Mouse (Mus musculus) embryonic facial prominence, embryonic 11.5 days (tissue): ENCODE results near the gene Galnt10. TPM values are rescaled to one million over a fixed set of nuclear protein-coding genes. Genes with fewer than 3 reads are reported as not detected.
A peak's percentile ranks its signal among the peaks of the same experiment; 100 is the strongest.

Experiments used
- ATAC-seq: fragments of 200-750 bp; cut with Nextera tagmentation; replicated peaks from 2 replicates; pipeline ENCODE4 v1.8.0; 2017; ENCODE audit warnings: low read depth; ENCODE audit not compliant: insufficient number of reproducible peaks, low FRiP score, low TSS enrichment
- DNase-seq: peaks from one replicate; pipeline ENCODE4 v3.0.0-alpha.2; 2015; ENCODE audit warnings: low spot score
- H3K27ac ChIP-seq: fragments of 300-500 bp; sonication (generic); replicated peaks from 2 replicates; pipeline ENCODE4 v1.5.1; 2014; ENCODE audit warnings: mild to moderate bottlenecking, low read depth, low read length, control low read depth
- H3K27me3 ChIP-seq: fragments of 300-500 bp; sonication (generic); 2 replicates; pipeline ENCODE4 v1.6.1; 2014; ENCODE audit warnings: mild to moderate bottlenecking, low read length, moderate library complexity, mixed read lengths; ENCODE audit not compliant: control insufficient read depth, insufficient read depth
- H3K36me3 ChIP-seq: fragments of 300-500 bp; sonication (generic); replicated peaks from 2 replicates; pipeline ENCODE4 v1.6.1; 2014; ENCODE audit warnings: low read depth, mild to moderate bottlenecking, low read length, moderate library complexity, mixed read lengths; ENCODE audit not compliant: control insufficient read depth, insufficient read depth
- H3K4me1 ChIP-seq: fragments of 300-500 bp; sonication (generic); 2 replicates; pipeline ENCODE4 v1.6.1; 2014; ENCODE audit warnings: low read length, mixed read lengths; ENCODE audit not compliant: control insufficient read depth, insufficient read depth
- H3K4me2 ChIP-seq: fragments of 300-500 bp; sonication (generic); 2 replicates; pipeline ENCODE4 v1.6.1; 2014; ENCODE audit warnings: low read depth, mild to moderate bottlenecking, control low read depth, low read length, moderate library complexity
- H3K4me3 ChIP-seq: fragments of 300-500 bp; sonication (generic); 2 replicates; pipeline ENCODE4 v1.5.1; 2014; ENCODE audit warnings: low read depth, low read length, control low read depth
- H3K9ac ChIP-seq: fragments of 300-500 bp; sonication (generic); replicated peaks from 2 replicates; pipeline ENCODE4 v1.6.1; 2014; ENCODE audit warnings: mild to moderate bottlenecking, control low read depth, low read length
- H3K9me3 ChIP-seq: fragments of 300-500 bp; sonication (generic); replicated peaks from 2 replicates; pipeline ENCODE4 v1.6.1; 2016; ENCODE audit warnings: mild to moderate bottlenecking, low read length, inconsistent platforms, mixed read lengths; ENCODE audit not compliant: control insufficient read depth
- WGBS: fragments of 180-500 bp; shearing (Covaris S2); extraction: QIAGEN DNeasy Blood & Tissue Kit; methylation state at CpG from one replicate; pipeline ENCODE4 v1.1.7; 2014; 5-methylcytosine and 5-hydroxymethylcytosine counted together
- polyA plus RNA-seq: library from polyadenylated mRNA; unstranded; fragments of >200 nt; fragmentation: Nextera tagmentation; extraction: Ambion mirVana; gene quantifications from 2 replicates; pipeline ENCODE4 v1.2.1, GENCODE M21; 2014

The Galnt10 gene
- polyA plus RNA-seq, 1 experiment from 2014 or later = 12.4 TPM

DNA sequence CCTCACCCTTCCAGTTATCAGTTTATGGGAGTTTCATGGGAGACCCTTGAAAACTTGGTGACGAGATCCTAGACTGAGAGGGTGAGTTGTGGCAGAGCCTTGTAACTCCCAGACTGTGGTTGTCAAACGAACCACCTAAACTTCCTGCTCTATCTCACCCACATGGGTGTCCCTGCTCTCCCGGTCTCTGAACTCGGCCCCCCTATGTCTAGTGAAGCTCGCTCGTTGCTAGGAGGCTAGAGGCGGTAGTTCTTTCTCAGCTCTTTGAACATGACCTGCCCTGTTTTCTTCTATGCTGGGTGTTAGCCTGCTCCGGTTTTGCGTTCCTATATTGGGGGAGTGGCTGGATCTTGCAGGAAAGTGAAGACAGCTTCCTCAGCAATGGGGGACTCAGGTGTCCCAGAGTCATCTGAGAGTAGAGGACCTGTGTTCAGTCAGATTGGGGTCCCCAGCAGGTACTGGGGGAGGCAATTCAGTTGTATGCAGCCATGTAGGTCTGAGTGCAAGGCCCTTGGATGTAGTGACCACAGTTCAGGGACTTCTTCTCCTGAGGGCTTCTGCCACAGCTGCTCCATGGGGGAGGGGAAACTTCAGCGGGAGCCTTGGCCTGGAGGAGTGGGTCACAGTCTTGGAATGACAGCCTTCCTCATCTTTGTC lies 10.6 kb downstream of the Galnt10 start:
- no peak overlapping the region for H3K4me2 ChIP-seq
- H3K27me3 ChIP-seq = no peaks in the 10 kb centered on the region
- DNase-seq (no peak), ATAC-seq (no peak)
- 60% methylated on average over 10 of the region's 10 CpGs for WGBS
- H3K9ac ChIP-seq = 0 out of 2 replicates have a peak overlapping the region, but pooled peaks have one; percentile 11
- H3K9me3 ChIP-seq = no peaks in the 10 kb centered on the region
- no peak overlapping the region for H3K4me3 ChIP-seq
- H3K4me1 ChIP-seq = peaks cover 3% of the 10 kb centered on the region; the same call in 1 of the 2 replicates
- no peaks in the 10 kb centered on the region for H3K36me3 ChIP-seq
- no peak overlapping the region for H3K27ac ChIP-seq

- no peak overlapping the region for H3K4me2 ChIP-seq
- DNase-seq (no peak), ATAC-seq (no peak)
- H3K4me1 ChIP-seq = peaks cover 3% of the 10 kb centered on the region; the same call in 1 of the 2 replicates
- H3K36me3 ChIP-seq = no peaks in the 10 kb centered on the region
- 36% methylated on average over 8 of the region's 8 CpGs for WGBS
- H3K4me3 ChIP-seq = no peak overlapping the region
- no peak overlapping the region for H3K9ac ChIP-seq
- no peaks in the 10 kb centered on the region for H3K27me3 ChIP-seq
- H3K27ac ChIP-seq = 0 out of 2 replicates have a peak overlapping the region, but pooled peaks have one; percentile 3
- no peaks in the 10 kb centered on the region for H3K9me3 ChIP-seq
These were observed 11.5 kb downstream of the Galnt10 start for GRCm38 (mm10) chr11:57656602-57657275.

DNA sequence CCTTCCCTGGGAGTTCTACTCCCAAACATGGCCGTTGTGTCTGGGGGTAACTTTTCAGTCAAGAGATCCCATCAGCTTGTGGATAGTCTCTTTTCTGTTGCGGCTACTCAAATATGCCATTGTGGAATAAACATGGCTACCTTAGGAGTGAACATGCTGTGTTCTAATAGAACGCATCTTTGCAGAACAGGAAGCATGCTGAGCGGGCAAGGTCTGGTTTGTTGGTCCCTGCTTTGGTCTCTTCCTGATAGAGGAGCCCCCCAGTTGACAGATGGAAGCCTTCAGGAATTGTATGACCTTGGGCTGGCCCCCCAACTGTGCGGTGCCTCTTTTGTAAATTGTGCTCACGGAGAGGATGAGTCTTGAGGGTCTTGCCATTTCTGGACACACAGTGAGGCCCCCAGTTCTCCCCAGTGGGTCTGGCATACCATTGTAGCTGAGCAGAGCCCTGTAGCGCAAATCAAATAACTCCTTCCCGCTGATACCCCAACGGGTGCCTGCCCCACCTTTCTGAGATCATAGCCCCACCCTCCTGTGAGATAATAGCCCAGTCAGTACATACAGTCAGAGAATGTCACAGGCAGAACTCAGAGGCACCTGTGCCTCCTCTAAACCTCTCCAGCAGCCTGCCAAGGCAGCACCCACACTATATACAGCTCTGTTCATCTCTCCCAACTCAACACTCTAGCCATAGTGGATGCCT lies 12.3 kb downstream of the Galnt10 start:
- H3K4me1 ChIP-seq = peaks cover 3% of the 10 kb centered on the region; the same call in 1 of the 2 replicates
- no peak overlapping the region for H3K4me2 ChIP-seq
- ATAC-seq (no peak), DNase-seq (no peak)
- H3K36me3 ChIP-seq = no peaks in the 10 kb centered on the region
- H3K27me3 ChIP-seq = no peaks in the 10 kb centered on the region
- H3K9ac ChIP-seq = no peak overlapping the region
- H3K9me3 ChIP-seq = no peaks in the 10 kb centered on the region
- H3K27ac ChIP-seq = no peak overlapping the region
- no peak overlapping the region for H3K4me3 ChIP-seq
- 91% methylated on average over 9 of the region's 9 CpGs for WGBS

DNA sequence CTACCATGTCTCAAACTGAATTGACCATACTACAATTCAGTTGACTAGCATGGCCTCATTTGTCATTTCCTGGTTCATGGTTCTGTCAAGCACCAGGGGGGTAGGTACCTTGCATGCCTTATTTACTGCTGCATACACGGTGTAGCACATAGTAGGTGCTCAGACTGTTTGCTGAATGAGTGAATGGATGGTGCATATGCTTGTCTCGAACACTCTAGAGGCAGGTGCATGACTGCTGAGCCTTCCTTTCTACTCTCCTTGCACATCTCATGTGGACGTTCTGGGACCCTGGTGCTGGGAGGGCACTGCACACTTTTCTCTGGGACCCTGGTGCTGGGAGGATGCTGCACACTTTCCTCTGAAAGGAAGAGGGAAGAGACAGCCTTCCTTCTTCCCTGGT lies 13.0 kb downstream of the Galnt10 start:
- peaks cover 3% of the 10 kb centered on the region; the same call in 1 of the 2 replicates for H3K4me1 ChIP-seq
- no peaks in the 10 kb centered on the region for H3K9me3 ChIP-seq
- H3K36me3 ChIP-seq = no peaks in the 10 kb centered on the region
- H3K9ac ChIP-seq = no peak overlapping the region
- no peak for ATAC-seq
- H3K27me3 ChIP-seq = no peaks in the 10 kb centered on the region
- H3K4me3 ChIP-seq = no peak overlapping the region
- no peak overlapping the region for H3K4me2 ChIP-seq
- no peak for DNase-seq
- 78% methylated on average over 3 of the region's 3 CpGs for WGBS
- H3K27ac ChIP-seq = no peak overlapping the region

DNA sequence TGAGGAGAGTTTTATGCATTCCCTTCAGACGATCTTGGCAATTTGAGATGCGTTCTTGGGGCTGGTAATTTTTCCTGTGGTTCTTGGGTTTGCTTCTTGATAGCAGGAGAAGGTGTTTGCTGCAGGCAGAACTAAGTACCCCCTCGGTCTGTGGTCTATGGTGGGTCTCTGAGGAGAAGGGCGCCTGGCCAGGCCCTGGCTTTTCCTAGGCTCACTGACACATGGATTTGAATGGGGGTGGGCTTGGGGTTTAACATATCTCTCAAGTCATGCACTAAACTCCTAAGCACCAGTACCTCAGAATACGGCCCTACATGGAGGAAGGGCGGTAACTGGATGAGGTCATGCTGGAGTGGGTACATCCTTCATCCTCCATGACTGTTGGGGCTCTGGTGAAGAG lies 13.5 kb downstream of the Galnt10 start:
- H3K4me2 ChIP-seq = no peak overlapping the region
- H3K9ac ChIP-seq = no peak overlapping the region
- no peaks in the 10 kb centered on the region for H3K36me3 ChIP-seq
- H3K4me1 ChIP-seq = peaks cover 3% of the 10 kb centered on the region; the same call in 1 of the 2 replicates
- H3K27ac ChIP-seq = no peak overlapping the region
- 81% methylated on average over 6 of the region's 6 CpGs for WGBS
- H3K9me3 ChIP-seq = no peaks in the 10 kb centered on the region
- DNase-seq (no peak), ATAC-seq (no peak)
- no peaks in the 10 kb centered on the region for H3K27me3 ChIP-seq
- H3K4me3 ChIP-seq = no peak overlapping the region

GRCm38 (mm10) chr11:57660156-57660555 lies 14.9 kb downstream of the Galnt10 start:
- H3K27ac ChIP-seq = no peak overlapping the region
- no peaks in the 10 kb centered on the region for H3K9me3 ChIP-seq
- H3K4me1 ChIP-seq = no peaks in the 10 kb centered on the region; the same call in 1 of the 2 replicates
- no peak overlapping the region for H3K4me2 ChIP-seq
- no peak overlapping the region for H3K4me3 ChIP-seq
- no peaks in the 10 kb centered on the region for H3K27me3 ChIP-seq
- no peak overlapping the region for H3K9ac ChIP-seq
- no peaks in the 10 kb centered on the region for H3K36me3 ChIP-seq
- 87% methylated on average over 4 of the region's 4 CpGs for WGBS
- ATAC-seq (no peak), DNase-seq (no peak)

- Histone ChIP-seq H3K36me3 (no peaks in the 10 kb centered on the region), H3K9me3 (no peaks in the 10 kb centered on the region), H3K27me3 (no peaks in the 10 kb centered on the region), H3K4me2 (no peak overlapping the region), H3K4me3 (no peak overlapping the region), H3K27ac (no peak overlapping the region), H3K4me1 (no peaks in the 10 kb centered on the region), H3K9ac (no peak overlapping the region)
- 62% methylated on average over 5 of the region's 5 CpGs for WGBS
- no peak for DNase-seq
- ATAC-seq = no peak
These were observed 15.6 kb downstream of the Galnt10 start for GRCm38 (mm10) chr11:57660814-57661213.
